Mouse (Mus musculus) lung, embryonic 16.5 days (tissue): ENCODE data around the gene Ttll4. TPM values are rescaled to one million over a fixed set of nuclear protein-coding genes. Genes with fewer than 3 reads are reported as not detected.

ENCODE experiments used
- polyA plus RNA-seq: library from polyadenylated mRNA; unstranded; fragments of >200 nt; fragmentation: Nextera tagmentation; extraction: Ambion mirVana; gene quantifications from 2 replicates; pipeline ENCODE4 v1.2.1, GENCODE M21; 2015

The Ttll4 gene
- polyA plus RNA-seq, 1 experiment from 2014 or later: 16.5 TPM

Other genes with a start within 250 kb of the Ttll4 start
- 54.0 and 60.2 TPM in 2 replicates for gene Cnot9, start 155.7 kb upstream of the Ttll4 start, polyA plus RNA-seq
- gene Plcd4, start 118.9 kb upstream of the Ttll4 start, polyA plus RNA-seq: 0.40 and 0.78 TPM in 2 replicates
- gene Usp37, start 117.5 kb upstream of the Ttll4 start, polyA plus RNA-seq: 29.9 and 31.0 TPM in 2 replicates
- 5.9 and 6.7 TPM in 2 replicates for gene Zfp142, start 73.5 kb upstream of the Ttll4 start, polyA plus RNA-seq
- gene Bcs1l, start 73.5 kb upstream of the Ttll4 start, polyA plus RNA-seq: 18.2 and 18.5 TPM in 2 replicates
- gene Rnf25, start 60.3 kb upstream of the Ttll4 start, polyA plus RNA-seq: 31.2 and 36.8 TPM in 2 replicates
- 9.6 and 10.1 TPM in 2 replicates for gene Stk36, start 60.3 kb upstream of the Ttll4 start, polyA plus RNA-seq
- gene Cyp27a1, start 51.8 kb downstream of the Ttll4 start, polyA plus RNA-seq: 2.6 and 4.4 TPM in 2 replicates
- 0.67 and 1.7 TPM in 2 replicates for gene Prkag3, start 87.5 kb downstream of the Ttll4 start, polyA plus RNA-seq
- gene Wnt6, start 110.1 kb downstream of the Ttll4 start, polyA plus RNA-seq: 0.29 and 0.68 TPM in 2 replicates
- gene Wnt10a, start 129.8 kb downstream of the Ttll4 start, polyA plus RNA-seq: 0.10 and 0.11 TPM in 2 replicates
- not detected in 2 replicates for gene Cdk5r2, start 193.2 kb downstream of the Ttll4 start, polyA plus RNA-seq
- not detected in 2 replicates for gene Fev, start 223.7 kb downstream of the Ttll4 start, polyA plus RNA-seq
- not detected in 2 replicates for gene Cryba2, start 231.4 kb downstream of the Ttll4 start, polyA plus RNA-seq